Mouse (Mus musculus) left cerebral cortex, postnatal 10 days (tissue): ENCODE data around the gene Xrcc6. TPM values are rescaled to one million over a fixed set of nuclear protein-coding genes. Genes with fewer than 3 reads are reported as not detected.
"Not testable (repeated sequence)": the region's sequence is repeated elsewhere in the genome, so short reads cannot be mapped to it uniquely, and the experiment has no call there.

ENCODE experiments used
- DNase-seq, 2 experiments: peaks; one replicate each; pipeline ENCODE4 v3.0.0; 2021 to 2022; ENCODE audit warnings: low spot score in 2 of 2, mixed read lengths in 1 of 2; ENCODE audit errors: extremely low spot score in 1 of 2
- intact Hi-C: fragments of 180-260 bp; cut with DNase I; formaldehyde crosslinking; loops from one replicate; pipeline ENCODE4 v1.15.1; 2025
- total RNA-seq, 2 experiments: library from RNA; stranded (reverse); gene quantifications; 2 replicates each; pipeline ENCODE4 v1.2.3; 2021

Xrcc6 gene
- total RNA-seq, 2 experiments from 2014 or later = 27.9 to 29.9 TPM

GRCm38 (mm10) chr15:81961078-81961451, 26.6 kb upstream of the Xrcc6 start:
- DNase-seq = no peak
- intact Hi-C loops = loop anchor here (2.0 kb wide), 1 partner anchor 28 kb away; no protein-coding TSS in a partner anchor

- no peak for DNase-seq
- intact Hi-C loops = no loop called here
Observed at GRCm38 (mm10) chr15:81964262-81964661, 23.4 kb upstream of the Xrcc6 start.

- intact Hi-C loops = no loop called here
- DNase-seq = no peak
Observed at GRCm38 (mm10) chr15:81964980-81965545, 22.6 kb upstream of the Xrcc6 start.

- DNase-seq = no peak
- intact Hi-C loops = no loop called here
Observed at GRCm38 (mm10) chr15:81966062-81966829, 21.4 kb upstream of the Xrcc6 start.

- intact Hi-C loops = no loop called here
- no peak for DNase-seq
Observed at GRCm38 (mm10) chr15:81967821-81968220, 19.8 kb upstream of the Xrcc6 start.

- DNase-seq = no peak
- intact Hi-C loops = no loop called here
Observed at GRCm38 (mm10) chr15:81968447-81968846, 19.2 kb upstream of the Xrcc6 start.

- no peak for DNase-seq
- intact Hi-C loops = no loop called here
Observed at GRCm38 (mm10) chr15:81969173-81969572, 18.5 kb upstream of the Xrcc6 start.

GRCm38 (mm10) chr15:81969635-81970034, 18.0 kb upstream of the Xrcc6 start:
- intact Hi-C loops, DNase-seq: not testable (repeated sequence)

GRCm38 (mm10) chr15:81970498-81970897, 17.1 kb upstream of the Xrcc6 start:
- intact Hi-C loops, DNase-seq: not testable (repeated sequence)

- DNase-seq, intact Hi-C loops: not testable (repeated sequence)
Observed at GRCm38 (mm10) chr15:81975156-81975555, 12.5 kb upstream of the Xrcc6 start.

- DNase-seq = no peak
- intact Hi-C loops = no loop called here
Observed at GRCm38 (mm10) chr15:81980321-81980720, 7.3 kb upstream of the Xrcc6 start, which contains the start of gene 1700029P11Rik. 1700029P11Rik (plus strand) TSS chr15:81980540.

GRCm38 (mm10) chr15:81982173-81982572, 5.5 kb upstream of the Xrcc6 start:
- intact Hi-C loops = no loop called here
- DNase-seq = no peak

- intact Hi-C loops = no loop called here
- peak in 1 of 2 experiments; percentile 8 for DNase-seq
Observed at GRCm38 (mm10) chr15:81985267-81986161, 2.1 kb upstream of the Xrcc6 start.

GRCm38 (mm10) chr15:81989371-81990062, 1.9 kb downstream of the Xrcc6 start:
- intact Hi-C loops = loop anchor here (2.0 kb wide), 1 partner anchor 29 kb away; the partner anchor contains the start of gene Pmm1
- peak; percentile 84 to 88 for DNase-seq

- DNase-seq = no peak
- intact Hi-C loops = no loop called here
Observed at GRCm38 (mm10) chr15:81990549-81990948, 2.9 kb downstream of the Xrcc6 start.

GRCm38 (mm10) chr15:81993992-81994391, 6.4 kb downstream of the Xrcc6 start:
- no peak for DNase-seq
- intact Hi-C loops = no loop called here

GRCm38 (mm10) chr15:82004257-82004656, 16.6 kb downstream of the Xrcc6 start:
- no peak for DNase-seq
- intact Hi-C loops = no loop called here

GRCm38 (mm10) chr15:82011947-82012346, 24.3 kb downstream of the Xrcc6 start:
- no peak for DNase-seq
- intact Hi-C loops = no loop called here
